Comparison of ENCODE assay signal across 9 mouse cellular contexts in the genomic region with DNA sequence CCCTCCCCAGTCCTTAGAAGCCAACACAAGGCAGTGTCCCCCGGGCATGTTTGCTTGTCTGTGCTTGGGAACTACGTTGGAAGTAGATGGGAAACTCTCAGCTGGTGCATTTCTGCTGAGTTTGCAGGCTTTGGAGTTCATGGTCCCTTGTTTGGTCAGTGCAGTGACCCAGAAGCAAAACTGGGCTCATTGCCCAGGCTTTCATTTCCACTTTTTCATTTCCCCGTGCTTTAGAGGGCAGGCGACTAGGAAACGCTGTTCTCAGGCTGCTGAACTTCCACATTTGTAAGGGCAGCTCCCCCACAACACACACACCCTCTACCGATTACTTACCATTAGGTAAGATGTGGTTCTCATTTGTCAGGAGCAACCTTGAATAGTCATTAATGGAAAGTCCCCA. TPM values are rescaled to one million over a fixed set of nuclear protein-coding genes. Genes with fewer than 3 reads are reported as not detected.
A peak's percentile ranks its signal among the peaks of the same experiment; 100 is the strongest.
DNase-seq lines count a peak whose midpoint lies in the region; ATAC-seq and TF ChIP-seq lines count a peak whose summit lies in the region.
"Had no signal": no experiment of that assay in that cellular context is flagged by ENCODE, and none has a peak within 500 bp of the region (broad histone marks: within the 10 kb centered on the region; RNA-seq: fewer than 3 reads in every experiment).

No protein-coding gene starts in this region.

- TF ChIP-seq CTCF in hindbrain, postnatal 0 days (IDR thresholded peaks at IDR 0.05; ENCODE audit: low read depth): no peak

- peak; percentile 33 for DNase-seq in hindbrain, postnatal 0 days (ENCODE audit: low spot score)
- DNase-seq in hindbrain, embryonic 14.5 days (ENCODE audit: low spot score): no peak
- DNase-seq in MN1 (ENCODE audit: low spot score): peak; percentile 54
- DNase-seq in heart, adult 9 months (ENCODE audit: low spot score in 2 of 2): peak; percentile 58 to 70
- DNase-seq in yolk sac, embryonic 10.5 days (ENCODE audit: low spot score): peak; percentile 33
- no peak for DNase-seq in cerebellum, adult 8-10 months
- no peak for DNase-seq in forebrain, embryonic 10.5 days (ENCODE audit: extremely low spot score, low spot score)

- no peaks in the 10 kb centered on the region for H3K27me3 ChIP-seq in hindbrain, postnatal 0 days (ENCODE audit: insufficient read depth, low read length)
- no peaks in the 10 kb centered on the region for H3K27me3 ChIP-seq in hindbrain, embryonic 14.5 days (ENCODE audit: control insufficient read depth, insufficient read depth, low read length)
- no peaks in the 10 kb centered on the region for H3K27me3 ChIP-seq in liver, embryonic 16.5 days (ENCODE audit: control insufficient read depth, insufficient read depth, low read depth, low read length)
- H3K27me3 ChIP-seq in forebrain, embryonic 10.5 days (ENCODE audit: poor library complexity, severe bottlenecking): no peaks in the 10 kb centered on the region
- H3K27me3 ChIP-seq: midbrain, embryonic 12.5 days had no signal

- H3K4me3 ChIP-seq in hindbrain, postnatal 0 days (ENCODE audit: low read length): no peak overlapping the region
- no peak overlapping the region for H3K4me3 ChIP-seq in hindbrain, embryonic 14.5 days (replicated peaks; ENCODE audit: low read length)
- no peak overlapping the region for H3K4me3 ChIP-seq in liver, embryonic 16.5 days (ENCODE audit: low read depth, low read length)
- no peak overlapping the region for H3K4me3 ChIP-seq in forebrain, embryonic 10.5 days
- H3K4me3 ChIP-seq: midbrain, embryonic 12.5 days had no signal

- no peaks in the 10 kb centered on the region for H3K4me1 ChIP-seq in hindbrain, postnatal 0 days (ENCODE audit: insufficient read depth, low read length)
- H3K4me1 ChIP-seq in hindbrain, embryonic 14.5 days (replicated peaks; ENCODE audit: control insufficient read depth, insufficient read depth, low read length): no peaks in the 10 kb centered on the region
- peaks cover 7% of the 10 kb centered on the region for H3K4me1 ChIP-seq in liver, embryonic 16.5 days (ENCODE audit: control insufficient read depth, low read depth, low read length)
- no peaks in the 10 kb centered on the region for H3K4me1 ChIP-seq in forebrain, embryonic 10.5 days
- H3K4me1 ChIP-seq: midbrain, embryonic 12.5 days had no signal

- no peak overlapping the region for H3K9ac ChIP-seq in hindbrain, postnatal 0 days (replicated peaks; ENCODE audit: low read length)
- H3K9ac ChIP-seq in hindbrain, embryonic 14.5 days: no peak overlapping the region
- H3K9ac ChIP-seq in liver, embryonic 16.5 days (ENCODE audit: low read depth, low read length): no peak overlapping the region
- H3K9ac ChIP-seq: midbrain, embryonic 12.5 days had no signal

- H3K36me3 ChIP-seq in hindbrain, postnatal 0 days (ENCODE audit: insufficient read depth, low read length): 0 out of 2 replicates have a peak, but pooled peaks cover 6% of the 10 kb centered on the region
- H3K36me3 ChIP-seq in hindbrain, embryonic 14.5 days (replicated peaks; ENCODE audit: control insufficient read depth, insufficient read depth): peaks cover 8% of the 10 kb centered on the region
- peaks cover 77% of the 10 kb centered on the region for H3K36me3 ChIP-seq in liver, embryonic 16.5 days (ENCODE audit: control insufficient read depth, insufficient read depth)
- H3K36me3 ChIP-seq in forebrain, embryonic 10.5 days (replicated peaks): peaks cover 100% of the 10 kb centered on the region

- WGBS in hindbrain, postnatal 0 days: 51% methylated on average over 6 of the region's 6 CpGs
- 78% methylated on average over 6 of the region's 6 CpGs for WGBS in hindbrain, embryonic 14.5 days
- 62% methylated on average over 6 of the region's 6 CpGs for WGBS in liver, embryonic 16.5 days (ENCODE audit: insufficient replicate concordance)
- 88% methylated on average over 6 of the region's 6 CpGs for WGBS in forebrain, embryonic 10.5 days

- ATAC-seq in hindbrain, postnatal 0 days: no peak
- ATAC-seq in hindbrain, embryonic 14.5 days (ENCODE audit: low FRiP score): no peak
- ATAC-seq in liver, embryonic 16.5 days (ENCODE audit: low read depth): peak; percentile 47

- H3K9me3 ChIP-seq in hindbrain, postnatal 0 days (ENCODE audit: low read length): no peaks in the 10 kb centered on the region
- H3K9me3 ChIP-seq in hindbrain, embryonic 14.5 days (ENCODE audit: control insufficient read depth, low read length): no peaks in the 10 kb centered on the region
- H3K9me3 ChIP-seq in liver, embryonic 16.5 days (replicated peaks; ENCODE audit: control insufficient read depth, low read length): no peaks in the 10 kb centered on the region
- H3K9me3 ChIP-seq in forebrain, embryonic 10.5 days: no peaks in the 10 kb centered on the region
- H3K9me3 ChIP-seq: midbrain, embryonic 12.5 days had no signal

- no peak overlapping the region for H3K4me2 ChIP-seq in hindbrain, postnatal 0 days (ENCODE audit: low read depth, low read length)
- no peak overlapping the region for H3K4me2 ChIP-seq in hindbrain, embryonic 14.5 days (replicated peaks)
- H3K4me2 ChIP-seq in liver, embryonic 16.5 days (ENCODE audit: low read depth, low read length): no peak overlapping the region
- H3K4me2 ChIP-seq: midbrain, embryonic 12.5 days had no signal

- H3K27ac ChIP-seq in hindbrain, postnatal 0 days: no peak overlapping the region
- H3K27ac ChIP-seq in hindbrain, embryonic 14.5 days: no peak overlapping the region
- H3K27ac ChIP-seq in liver, embryonic 16.5 days (ENCODE audit: low read length): peak overlapping the region; percentile 67
- H3K27ac ChIP-seq in forebrain, embryonic 10.5 days: no peak overlapping the region
- H3K27ac ChIP-seq: midbrain, embryonic 12.5 days had no signal

RNA-seq across cellular contexts. Expression of a gene that starts 10.2 kb away (rescaled TPM):
- 1.2 and 2.7 TPM in 2 replicates for total RNA-seq in hindbrain, postnatal 0 days (2014; rRNA removed)
- 3.2 and 4.4 TPM in 2 replicates for polyA plus RNA-seq in hindbrain, postnatal 0 days (2015; fragmentation: Nextera tagmentation; extraction: Ambion mirVana)
- polyA plus RNA-seq in hindbrain, embryonic 14.5 days (2014; fragmentation: Nextera tagmentation; extraction: Ambion mirVana): 3.6 and 5.0 TPM in 2 replicates
- 12.7 and 13.5 TPM in 2 replicates for polyA plus RNA-seq in liver, embryonic 16.5 days (2015; fragmentation: Nextera tagmentation; extraction: Ambion mirVana)
- polyA plus RNA-seq in forebrain, embryonic 10.5 days (2016; fragmentation: Nextera tagmentation; extraction: Ambion mirVana): 38.2 and 39.0 TPM in 2 replicates

RNA-seq across cellular contexts. Expression of a gene that starts 10.3 kb away (rescaled TPM):
- total RNA-seq in hindbrain, postnatal 0 days (2014; rRNA removed): 9.1 and 14.8 TPM in 2 replicates
- 15.6 and 18.0 TPM in 2 replicates for polyA plus RNA-seq in hindbrain, postnatal 0 days (2015; fragmentation: Nextera tagmentation; extraction: Ambion mirVana)
- 13.1 and 14.9 TPM in 2 replicates for polyA plus RNA-seq in hindbrain, embryonic 14.5 days (2014; fragmentation: Nextera tagmentation; extraction: Ambion mirVana)
- 5.9 and 6.4 TPM in 2 replicates for polyA plus RNA-seq in liver, embryonic 16.5 days (2015; fragmentation: Nextera tagmentation; extraction: Ambion mirVana)
- polyA plus RNA-seq in forebrain, embryonic 10.5 days (2016; fragmentation: Nextera tagmentation; extraction: Ambion mirVana): 11.6 and 11.9 TPM in 2 replicates

RNA-seq across cellular contexts. Expression of a gene that starts 24.6 kb away (rescaled TPM):
- 1.0 and 4.7 TPM in 2 replicates for total RNA-seq in hindbrain, postnatal 0 days (2014; rRNA removed)
- 4.0 and 4.1 TPM in 2 replicates for polyA plus RNA-seq in hindbrain, postnatal 0 days (2015; fragmentation: Nextera tagmentation; extraction: Ambion mirVana)
- polyA plus RNA-seq in hindbrain, embryonic 14.5 days (2014; fragmentation: Nextera tagmentation; extraction: Ambion mirVana): 1.5 and 2.2 TPM in 2 replicates
- 1.5 and 2.4 TPM in 2 replicates for polyA plus RNA-seq in liver, embryonic 16.5 days (2015; fragmentation: Nextera tagmentation; extraction: Ambion mirVana)
- polyA plus RNA-seq in forebrain, embryonic 10.5 days (2016; fragmentation: Nextera tagmentation; extraction: Ambion mirVana): 8.0 and 9.7 TPM in 2 replicates

RNA-seq across cellular contexts. Expression of a gene that starts 36.6 kb away (rescaled TPM):
- not detected in 2 replicates for total RNA-seq in hindbrain, postnatal 0 days (2014; rRNA removed)
- not detected in 2 replicates for polyA plus RNA-seq in hindbrain, postnatal 0 days (2015; fragmentation: Nextera tagmentation; extraction: Ambion mirVana)
- not detected in 2 replicates for polyA plus RNA-seq in hindbrain, embryonic 14.5 days (2014; fragmentation: Nextera tagmentation; extraction: Ambion mirVana)
- polyA plus RNA-seq in liver, embryonic 16.5 days (2015; fragmentation: Nextera tagmentation; extraction: Ambion mirVana): not detected in 2 replicates
- polyA plus RNA-seq in forebrain, embryonic 10.5 days (2016; fragmentation: Nextera tagmentation; extraction: Ambion mirVana): not detected in 2 replicates
- polyA plus RNA-seq: midbrain, embryonic 12.5 days had no signal

RNA-seq across cellular contexts. Expression of a gene that starts 47.0 kb away (rescaled TPM):
- 27.6 and 44.9 TPM in 2 replicates for total RNA-seq in hindbrain, postnatal 0 days (2014; rRNA removed)
- polyA plus RNA-seq in hindbrain, postnatal 0 days (2015; fragmentation: Nextera tagmentation; extraction: Ambion mirVana): 7.3 and 7.4 TPM in 2 replicates
- polyA plus RNA-seq in hindbrain, embryonic 14.5 days (2014; fragmentation: Nextera tagmentation; extraction: Ambion mirVana): 10.3 and 11.6 TPM in 2 replicates
- 2.1 and 2.2 TPM in 2 replicates for polyA plus RNA-seq in liver, embryonic 16.5 days (2015; fragmentation: Nextera tagmentation; extraction: Ambion mirVana)
- 8.2 and 8.5 TPM in 2 replicates for polyA plus RNA-seq in forebrain, embryonic 10.5 days (2016; fragmentation: Nextera tagmentation; extraction: Ambion mirVana)

Comparison
In these comparisons a context has a peak if more than half of its experiments do, and no peak if none do; other contexts are left out.
1. DNase-seq: peak in hindbrain, postnatal 0 days (single experiment), MN1 (single experiment), heart, adult 9 months (2 of 2) and yolk sac, embryonic 10.5 days (single experiment); none in hindbrain, embryonic 14.5 days (single experiment), cerebellum, adult 8-10 months (single experiment) and forebrain, embryonic 10.5 days (single experiment).